Mouse (Mus musculus): ENCODE measurements around the gene Tnik. TPM values are rescaled to one million over a fixed set of nuclear protein-coding genes. Genes with fewer than 3 reads are reported as not detected.

Gene Tnik
- polyA plus RNA-seq, 1 experiment from 2014 or later = 7.1 TPM

DNA sequence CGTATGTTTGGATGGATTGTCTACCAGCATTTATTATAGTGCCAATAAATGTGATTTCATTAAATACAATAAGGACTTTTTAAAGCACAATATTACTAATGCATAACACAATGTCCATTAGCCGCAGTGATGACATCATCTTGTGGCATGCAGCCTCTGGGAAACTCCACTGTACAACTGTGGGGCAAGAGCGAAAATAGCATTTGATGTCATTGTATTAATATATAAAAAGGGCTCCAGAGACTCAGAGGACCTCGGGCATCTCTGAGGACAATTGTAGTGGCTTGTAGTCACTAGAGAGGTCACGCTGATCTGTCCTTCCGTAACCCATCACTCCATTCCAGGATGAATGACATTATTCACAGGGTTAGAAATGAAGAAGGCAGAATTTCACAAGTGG lies 157.2 kb downstream of the Tnik start:
- 66% methylated on average over 6 of the region's 6 CpGs for WGBS
- ATAC-seq (ENCODE audit: insufficient number of reproducible peaks, low FRiP score, low TSS enrichment, low read depth) = no peak

DNA sequence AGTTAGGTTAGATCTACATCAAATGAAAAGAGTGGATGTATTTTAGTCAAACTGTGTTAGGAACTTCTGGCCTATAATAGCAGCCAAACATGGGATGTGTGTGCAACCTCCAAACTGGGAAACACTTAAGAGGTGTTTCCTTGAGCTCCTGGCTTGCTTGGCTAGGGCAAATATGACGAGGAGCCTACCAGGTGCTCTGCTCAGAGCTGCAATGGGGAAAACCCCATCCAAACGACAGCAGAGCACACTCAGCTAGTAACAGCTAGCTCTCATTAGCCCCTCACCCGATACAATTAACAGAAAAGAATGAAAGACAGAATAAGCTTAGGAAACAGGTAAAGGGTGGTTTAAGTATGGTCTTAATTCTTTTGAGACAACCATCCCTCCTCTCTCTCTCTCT lies 157.7 kb downstream of the Tnik start:
- H3K4me2 ChIP-seq = no peak overlapping the region
- H3K4me1 ChIP-seq = peaks cover 6% of the 10 kb centered on the region; the same call in 1 of the 2 replicates
- WGBS = 50% methylated on average over 3 of the region's 3 CpGs
- H3K27ac ChIP-seq = no peak overlapping the region
- no peak for ATAC-seq (ENCODE audit: insufficient number of reproducible peaks, low FRiP score, low TSS enrichment, low read depth)
- no peak overlapping the region for H3K4me3 ChIP-seq
- H3K9me3 ChIP-seq = no peaks in the 10 kb centered on the region
- H3K27me3 ChIP-seq = no peaks in the 10 kb centered on the region
- H3K36me3 ChIP-seq = no peaks in the 10 kb centered on the region
- H3K9ac ChIP-seq = no peak overlapping the region

More for the DNA sequence above, 157.2 kb downstream of the Tnik start:
- Histone ChIP-seq H3K9me3 (no peaks in the 10 kb centered on the region), H3K27me3 (no peaks in the 10 kb centered on the region), H3K27ac (no peak overlapping the region), H3K36me3 (no peaks in the 10 kb centered on the region), H3K4me2 (no peak overlapping the region), H3K4me3 (no peak overlapping the region), H3K9ac (no peak overlapping the region), H3K4me1 (peaks cover 6% of the 10 kb centered on the region; the same call in 1 of the 2 replicates)

DNA sequence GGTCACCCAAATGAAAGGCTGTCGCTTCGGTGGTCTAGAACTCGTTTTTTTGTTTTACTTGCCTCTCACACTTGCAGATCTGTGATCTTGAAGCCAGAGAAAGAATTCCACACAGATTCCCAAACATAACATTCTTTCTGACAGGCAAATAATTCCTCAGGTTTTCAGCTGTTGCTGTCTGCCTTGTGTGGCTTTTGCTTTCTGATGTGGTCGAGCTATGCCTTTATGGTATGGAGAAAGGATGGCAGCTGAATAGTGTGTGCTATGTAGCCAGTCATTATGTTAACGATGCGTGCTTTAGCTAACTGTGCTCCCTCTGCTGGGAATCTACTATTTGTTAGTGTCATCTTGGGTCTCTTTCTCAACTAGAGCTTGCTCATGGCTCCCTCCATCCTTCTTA lies 158.8 kb downstream of the Tnik start:
- no peak for ATAC-seq (ENCODE audit: insufficient number of reproducible peaks, low FRiP score, low TSS enrichment, low read depth)
- Histone ChIP-seq H3K4me3 (no peak overlapping the region), H3K27ac (no peak overlapping the region), H3K36me3 (no peaks in the 10 kb centered on the region), H3K4me2 (no peak overlapping the region), H3K9me3 (no peaks in the 10 kb centered on the region), H3K4me1 (0 out of 2 replicates have a peak, but pooled peaks cover 3% of the 10 kb centered on the region), H3K9ac (no peak overlapping the region), H3K27me3 (no peaks in the 10 kb centered on the region)
- whole genome bisulfite sequencing = 61% methylated on average over 6 of the region's 6 CpGs

DNA sequence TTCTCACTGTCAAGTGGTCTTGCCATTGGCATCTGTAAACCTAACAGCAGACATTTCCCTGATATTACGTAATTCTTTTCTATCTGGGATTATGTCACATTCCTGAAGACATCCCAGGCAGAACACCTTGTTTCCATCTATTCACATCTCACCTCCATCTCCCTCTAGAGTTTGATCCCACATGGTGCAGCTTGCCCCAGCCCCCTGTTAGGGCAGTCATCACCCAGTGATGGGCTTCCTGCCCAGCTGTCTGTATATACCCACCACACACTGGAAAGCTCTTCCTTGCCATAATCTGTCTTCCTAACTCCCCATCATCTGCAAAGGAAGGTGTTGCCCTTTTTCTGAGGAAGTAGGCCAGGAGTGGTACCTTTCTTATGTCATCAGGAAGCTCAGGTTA lies 159.2 kb downstream of the Tnik start:
- no peak for ATAC-seq (ENCODE audit: insufficient number of reproducible peaks, low FRiP score, low TSS enrichment, low read depth)
- Histone ChIP-seq H3K4me2 (no peak overlapping the region), H3K4me1 (0 out of 2 replicates have a peak, but pooled peaks cover 3% of the 10 kb centered on the region), H3K27ac (no peak overlapping the region), H3K27me3 (no peaks in the 10 kb centered on the region), H3K9me3 (no peaks in the 10 kb centered on the region), H3K4me3 (no peak overlapping the region), H3K36me3 (no peaks in the 10 kb centered on the region), H3K9ac (no peak overlapping the region)
- WGBS = 81% methylated on average over 1 of the region's 1 CpGs

DNA sequence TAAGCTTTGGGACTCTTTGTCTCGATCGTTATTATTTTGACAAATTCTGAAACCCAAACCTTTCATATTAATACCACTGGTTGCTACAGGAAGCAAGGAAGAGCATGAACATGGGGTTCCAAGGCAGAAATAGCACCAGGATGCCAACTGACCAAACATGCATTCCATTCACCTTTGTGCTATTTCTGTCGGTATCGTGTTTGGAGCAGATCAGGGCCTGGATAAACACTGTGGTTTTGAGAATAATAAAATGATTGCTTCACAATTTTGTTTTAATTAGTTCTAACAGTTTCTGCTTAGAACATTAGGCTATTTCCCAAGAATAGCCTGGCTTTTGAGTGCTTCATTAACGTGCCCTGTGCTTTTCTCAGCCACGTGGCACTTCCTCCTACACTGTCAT lies 162.9 kb downstream of the Tnik start:
- no peak overlapping the region for H3K27ac ChIP-seq
- H3K27me3 ChIP-seq = no peaks in the 10 kb centered on the region
- WGBS = 72% methylated on average over 6 of the region's 6 CpGs
- H3K9me3 ChIP-seq = no peaks in the 10 kb centered on the region
- no peak overlapping the region for H3K9ac ChIP-seq
- H3K4me2 ChIP-seq = no peak overlapping the region
- no peak for ATAC-seq (ENCODE audit: insufficient number of reproducible peaks, low FRiP score, low TSS enrichment, low read depth)
- no peak overlapping the region for H3K4me3 ChIP-seq
- no peaks in the 10 kb centered on the region for H3K36me3 ChIP-seq
- H3K4me1 ChIP-seq = no peaks in the 10 kb centered on the region

DNA sequence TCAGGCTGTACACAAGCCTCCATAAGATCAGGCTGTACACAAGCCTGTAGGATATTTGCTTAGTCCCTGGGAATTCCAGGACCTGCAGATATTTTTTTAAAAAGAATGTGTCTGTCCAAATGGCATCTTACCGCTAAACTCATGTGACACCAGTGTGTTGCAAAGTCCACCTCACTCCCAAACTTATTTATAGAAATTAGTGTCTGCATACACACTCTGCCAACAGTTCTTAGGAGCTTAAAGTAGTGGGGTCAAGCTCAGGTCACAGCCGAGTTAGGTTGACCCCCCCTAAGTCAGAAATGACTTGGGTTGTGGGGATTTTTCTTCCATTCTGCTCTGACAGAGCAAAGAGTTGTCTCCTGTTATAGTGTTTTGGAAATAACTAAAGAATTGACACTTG lies 168.4 kb downstream of the Tnik start:
- no peak for ATAC-seq (ENCODE audit: insufficient number of reproducible peaks, low FRiP score, low TSS enrichment, low read depth)
- H3K9ac ChIP-seq = no peak overlapping the region
- H3K9me3 ChIP-seq = no peaks in the 10 kb centered on the region
- no peak overlapping the region for H3K27ac ChIP-seq
- H3K27me3 ChIP-seq = no peaks in the 10 kb centered on the region
- H3K4me3 ChIP-seq = no peak overlapping the region
- H3K4me1 ChIP-seq = no peaks in the 10 kb centered on the region
- H3K36me3 ChIP-seq = no peaks in the 10 kb centered on the region
- 72% methylated on average over 2 of the region's 2 CpGs for whole genome bisulfite sequencing
- no peak overlapping the region for H3K4me2 ChIP-seq

DNA sequence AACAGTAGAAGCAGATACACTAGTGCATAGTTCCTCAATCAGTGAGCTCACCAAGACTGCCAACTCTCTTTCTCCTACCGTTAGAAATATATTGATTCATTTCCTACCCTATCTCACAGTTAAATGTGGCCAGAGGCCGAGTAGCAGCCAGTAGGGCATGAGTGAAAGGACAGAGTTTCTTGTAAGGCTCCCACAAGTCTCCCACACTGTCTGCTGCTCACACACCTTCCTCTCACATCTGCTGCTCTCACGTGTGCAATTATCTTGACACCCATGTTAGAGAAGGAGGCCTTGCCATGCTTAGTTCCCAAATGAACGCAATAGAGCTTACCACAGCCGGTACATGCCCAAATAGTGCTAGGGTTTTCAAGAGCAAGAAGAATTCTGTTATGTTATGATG lies 169.3 kb downstream of the Tnik start:
- Histone ChIP-seq H3K27ac (no peak overlapping the region), H3K9ac (no peak overlapping the region)
- WGBS = 82% methylated on average over 5 of the region's 5 CpGs

DNA sequence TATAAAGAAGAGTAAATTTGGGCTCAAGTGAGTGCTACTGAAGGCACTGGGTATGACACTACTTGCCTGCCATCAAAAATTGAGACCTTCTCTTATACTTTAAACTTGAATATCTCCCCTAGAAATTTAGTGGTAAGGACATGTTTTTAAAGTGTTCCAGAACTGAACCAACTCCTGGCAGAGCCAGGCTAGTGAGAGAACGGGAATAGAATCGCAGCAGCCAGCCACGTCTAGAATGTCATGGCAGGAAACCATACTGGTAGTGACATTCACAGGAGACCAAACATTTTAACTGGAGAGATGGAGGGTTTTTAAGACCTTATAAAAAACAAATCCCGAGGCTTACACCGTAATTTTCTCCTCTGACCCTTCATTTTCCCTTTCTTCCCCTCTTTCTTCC lies 172.5 kb downstream of the Tnik start:
- no peak overlapping the region for H3K4me3 ChIP-seq
- WGBS = 49% methylated on average over 5 of the region's 5 CpGs
- H3K27ac ChIP-seq = no peak overlapping the region
- no peak overlapping the region for H3K4me2 ChIP-seq
- ATAC-seq (ENCODE audit: insufficient number of reproducible peaks, low FRiP score, low TSS enrichment, low read depth) = no peak
- no peaks in the 10 kb centered on the region for H3K9me3 ChIP-seq
- H3K27me3 ChIP-seq = no peaks in the 10 kb centered on the region
- 0 out of 2 replicates have a peak, but pooled peaks cover 4% of the 10 kb centered on the region for H3K4me1 ChIP-seq
- no peaks in the 10 kb centered on the region for H3K36me3 ChIP-seq
- H3K9ac ChIP-seq = no peak overlapping the region

More for the DNA sequence above, 169.3 kb downstream of the Tnik start:
- H3K4me3 ChIP-seq = no peak overlapping the region
- no peak for ATAC-seq (ENCODE audit: insufficient number of reproducible peaks, low FRiP score, low TSS enrichment, low read depth)
- no peak overlapping the region for H3K4me2 ChIP-seq
- H3K36me3 ChIP-seq = no peaks in the 10 kb centered on the region
- H3K27me3 ChIP-seq = no peaks in the 10 kb centered on the region
- no peaks in the 10 kb centered on the region for H3K9me3 ChIP-seq
- H3K4me1 ChIP-seq = no peaks in the 10 kb centered on the region

DNA sequence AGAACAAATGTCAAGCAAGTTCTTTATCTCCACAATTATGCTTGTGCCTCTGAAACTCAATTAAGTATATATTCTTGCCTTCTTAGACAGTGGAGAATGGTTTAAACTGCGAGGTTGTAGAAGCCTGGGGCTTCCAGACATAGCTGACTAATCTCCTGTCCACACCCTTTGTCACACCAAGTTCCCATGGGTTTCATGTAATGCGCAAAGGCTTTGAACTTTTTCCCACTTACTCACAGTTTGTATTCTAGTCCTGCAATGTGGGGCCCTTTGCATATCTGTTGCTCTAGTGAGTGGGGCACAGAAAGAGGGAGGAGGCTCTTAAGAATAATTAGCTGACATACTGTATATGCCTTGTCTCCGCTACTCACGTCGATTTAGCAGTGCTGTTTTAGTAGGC lies 174.4 kb downstream of the Tnik start:
- WGBS = 78% methylated on average over 5 of the region's 5 CpGs
- H3K4me3 ChIP-seq = no peak overlapping the region
- H3K36me3 ChIP-seq = no peaks in the 10 kb centered on the region
- H3K4me1 ChIP-seq = 0 out of 2 replicates have a peak, but pooled peaks cover 4% of the 10 kb centered on the region
- ATAC-seq (ENCODE audit: insufficient number of reproducible peaks, low FRiP score, low TSS enrichment, low read depth) = no peak
- H3K27ac ChIP-seq = no peak overlapping the region
- no peaks in the 10 kb centered on the region for H3K9me3 ChIP-seq
- H3K27me3 ChIP-seq = no peaks in the 10 kb centered on the region
- H3K4me2 ChIP-seq = no peak overlapping the region
- no peak overlapping the region for H3K9ac ChIP-seq

DNA sequence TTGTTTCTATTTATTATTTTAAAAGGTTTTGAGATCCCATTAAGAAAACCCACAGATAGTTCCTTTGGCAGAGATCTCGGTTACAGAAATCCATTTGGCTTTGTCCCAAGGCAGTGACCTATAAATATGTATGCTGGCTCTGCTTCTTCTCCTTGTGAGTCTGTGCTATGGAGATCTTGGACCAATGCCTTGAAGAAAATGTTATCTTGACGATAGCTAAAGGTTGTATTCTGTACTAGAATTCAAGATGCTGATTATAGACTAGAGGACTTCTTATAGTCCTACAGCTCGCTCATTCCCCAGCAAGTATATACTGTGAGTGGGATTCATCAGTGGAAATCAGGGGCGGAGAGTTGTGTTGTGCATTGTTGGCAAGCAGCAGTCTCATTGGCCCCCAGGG lies 178.5 kb downstream of the Tnik start:
- H3K36me3 ChIP-seq = no peaks in the 10 kb centered on the region
- no peaks in the 10 kb centered on the region for H3K27me3 ChIP-seq
- no peak for ATAC-seq (ENCODE audit: insufficient number of reproducible peaks, low FRiP score, low TSS enrichment, low read depth)
- H3K4me1 ChIP-seq = 0 out of 2 replicates have a peak, but pooled peaks cover 4% of the 10 kb centered on the region
- H3K4me3 ChIP-seq = no peak overlapping the region
- no peak overlapping the region for H3K4me2 ChIP-seq
- no peaks in the 10 kb centered on the region for H3K9me3 ChIP-seq
- 52% methylated on average over 4 of the region's 4 CpGs for WGBS
- H3K9ac ChIP-seq = no peak overlapping the region
- no peak overlapping the region for H3K27ac ChIP-seq

DNA sequence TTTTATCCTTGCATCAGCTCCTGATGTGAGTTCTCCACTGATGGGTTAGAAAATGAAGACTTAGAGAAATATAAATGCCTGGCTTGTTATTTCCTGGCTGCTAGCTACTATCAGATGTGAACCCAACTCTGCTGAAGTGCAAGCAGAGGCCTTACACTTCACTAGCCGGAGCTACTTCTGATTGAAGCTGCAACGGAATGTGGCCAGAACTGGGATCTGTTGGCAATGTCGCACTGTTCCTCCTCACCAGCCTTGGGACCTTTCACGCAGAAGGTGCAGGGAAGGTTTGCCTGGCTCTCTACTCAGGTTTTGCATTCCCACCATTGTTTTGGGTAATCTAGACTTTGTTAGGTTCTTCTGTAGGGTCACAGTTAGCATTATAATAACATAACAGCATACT lies 179.1 kb downstream of the Tnik start:
- Histone ChIP-seq H3K36me3 (no peaks in the 10 kb centered on the region), H3K4me2 (no peak overlapping the region), H3K27me3 (no peaks in the 10 kb centered on the region), H3K27ac (no peak overlapping the region), H3K9ac (no peak overlapping the region), H3K4me1 (0 out of 2 replicates have a peak, but pooled peaks cover 4% of the 10 kb centered on the region), H3K4me3 (no peak overlapping the region), H3K9me3 (no peaks in the 10 kb centered on the region)
- ATAC-seq (ENCODE audit: insufficient number of reproducible peaks, low FRiP score, low TSS enrichment, low read depth) = no peak
- WGBS = 81% methylated on average over 4 of the region's 4 CpGs

DNA sequence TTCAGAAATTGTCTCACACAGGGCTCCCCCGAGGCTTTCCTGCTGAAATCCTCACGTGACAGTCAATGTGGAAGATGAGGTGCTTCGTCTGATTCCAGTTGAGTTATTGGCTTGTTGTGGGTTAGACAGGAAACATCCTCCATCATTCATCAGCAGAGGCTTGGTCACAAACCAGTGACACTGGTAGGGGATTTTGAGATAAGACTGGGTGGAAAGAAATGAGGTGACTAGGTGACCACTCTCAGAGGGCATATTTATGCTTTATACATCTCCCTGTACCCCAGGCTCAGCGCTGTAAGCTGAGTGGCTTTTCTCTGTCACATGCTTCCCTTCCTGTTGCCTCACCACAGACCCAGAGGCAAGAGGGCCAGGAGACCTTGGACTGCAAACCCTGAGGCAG lies 184.9 kb downstream of the Tnik start:
- no peak overlapping the region for H3K9ac ChIP-seq
- H3K27ac ChIP-seq = no peak overlapping the region
- no peak overlapping the region for H3K4me3 ChIP-seq
- WGBS = 69% methylated on average over 4 of the region's 4 CpGs
- no peaks in the 10 kb centered on the region for H3K9me3 ChIP-seq
- ATAC-seq (ENCODE audit: insufficient number of reproducible peaks, low FRiP score, low TSS enrichment, low read depth) = no peak
- no peaks in the 10 kb centered on the region for H3K27me3 ChIP-seq
- H3K4me2 ChIP-seq = no peak overlapping the region
- no peaks in the 10 kb centered on the region for H3K36me3 ChIP-seq
- H3K4me1 ChIP-seq = no peaks in the 10 kb centered on the region

DNA sequence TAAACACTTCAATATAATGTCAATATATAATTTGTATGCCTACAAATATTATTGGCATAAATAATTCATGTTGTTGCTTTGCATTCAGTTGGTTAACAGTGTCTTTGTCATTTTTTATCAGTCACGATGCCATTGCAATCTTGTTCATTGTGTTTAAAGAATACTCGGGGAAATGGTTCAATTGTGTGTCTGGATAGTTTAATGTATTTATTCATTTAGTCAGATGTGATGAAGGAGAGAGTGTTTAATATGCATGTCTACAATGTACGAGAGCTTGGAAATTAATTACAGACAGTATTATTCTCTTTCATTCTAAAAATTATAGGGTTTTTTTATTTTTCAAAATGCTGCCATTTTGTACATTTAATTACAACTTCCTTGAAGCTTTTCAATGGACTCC lies 190.4 kb downstream of the Tnik start:
- Histone ChIP-seq H3K36me3 (no peaks in the 10 kb centered on the region), H3K27ac (no peak overlapping the region), H3K9me3 (no peaks in the 10 kb centered on the region), H3K27me3 (no peaks in the 10 kb centered on the region), H3K9ac (no peak overlapping the region), H3K4me3 (no peak overlapping the region), H3K4me2 (no peak overlapping the region), H3K4me1 (no peaks in the 10 kb centered on the region)
- WGBS = 85% methylated on average over 3 of the region's 3 CpGs
- ATAC-seq (ENCODE audit: insufficient number of reproducible peaks, low FRiP score, low TSS enrichment, low read depth) = no peak

All from limb, embryonic 15.5 days (tissue).